Mouse (Mus musculus) testis, adult 2 months (tissue): Measurements from ENCODE around the gene Fto. TPM values are rescaled to one million over a fixed set of nuclear protein-coding genes. Genes with fewer than 3 reads are reported as not detected.

Experiments
- H3K27ac ChIP-seq: fragments of 200-500 bp; 2 replicates; pipeline ENCODE4 v1.5.1; 2012; ENCODE audit warnings: low read depth, low read length; ENCODE audit not compliant: control insufficient read depth, insufficient read depth
- H3K27me3 ChIP-seq: fragments of 200-500 bp; 2 replicates; pipeline ENCODE4 v1.6.1; 2012; ENCODE audit warnings: mild to moderate bottlenecking, low read length, moderate library complexity; ENCODE audit not compliant: control insufficient read depth, insufficient read depth
- H3K36me3 ChIP-seq: fragments of 200-500 bp; 2 replicates; pipeline ENCODE4 v1.6.1; 2012; ENCODE audit warnings: mild to moderate bottlenecking, low read length; ENCODE audit not compliant: control insufficient read depth, insufficient read depth
- H3K4me1 ChIP-seq: fragments of 200-500 bp; 2 replicates; pipeline ENCODE4 v1.6.1; 2012; ENCODE audit warnings: low read length; ENCODE audit not compliant: control insufficient read depth, insufficient read depth
- H3K4me3 ChIP-seq: fragments of 200-500 bp; 2 replicates; pipeline ENCODE4 v1.5.1; 2012; ENCODE audit warnings: low read depth, mild to moderate bottlenecking, low read length, moderate library complexity, mixed read lengths; ENCODE audit not compliant: control insufficient read depth
- CTCF ChIP-seq: fragments of 200-500 bp; IDR thresholded peaks from 2 replicates; pipeline ENCODE4 v1.5.1; 2012; ENCODE audit warnings: low read depth, mild to moderate bottlenecking, inconsistent platforms, low read length, moderate library complexity; ENCODE audit not compliant: control insufficient read depth, insufficient read depth, insufficient replicate concordance
- POLR2A ChIP-seq: fragments of 200-500 bp; IDR thresholded peaks from 2 replicates; pipeline ENCODE4 v1.6.1; 2012; ENCODE audit warnings: low read depth, mild to moderate bottlenecking, inconsistent platforms, low read length, moderate library complexity; ENCODE audit not compliant: control insufficient read depth
- polyA plus RNA-seq: library from polyadenylated mRNA; depleted of rRNA; stranded (reverse); fragments of >200 nt; gene quantifications from 2 replicates; pipeline ENCODE4 v1.2.3, GENCODE M21; 2012

The Fto gene
- polyA plus RNA-seq, 1 experiment = 56.4 TPM

DNA sequence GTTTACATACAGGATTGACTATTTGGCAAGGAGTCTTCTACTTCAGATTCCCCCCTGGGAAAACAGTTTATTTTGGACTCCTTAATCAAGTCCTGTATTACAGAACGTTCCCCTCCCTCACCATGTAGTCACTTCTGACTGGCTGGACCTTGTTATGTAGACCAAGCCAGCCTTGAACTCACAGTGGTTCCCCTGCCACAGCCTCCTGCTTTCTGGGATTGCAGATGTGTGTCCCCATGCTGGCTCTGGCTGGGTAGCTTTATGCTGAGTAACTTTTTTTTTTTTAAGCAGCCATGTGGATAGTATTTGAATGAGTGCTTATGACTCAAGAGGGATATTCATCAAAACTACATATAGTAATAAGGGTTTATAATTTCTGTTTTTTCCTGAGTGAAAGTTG, 27.4 kb downstream of the Fto start:
- no peaks in the 10 kb centered on the region for H3K36me3 ChIP-seq
- 0 out of 2 replicates have a peak, but pooled peaks cover 2% of the 10 kb centered on the region for H3K4me1 ChIP-seq
- H3K27ac ChIP-seq = no peak overlapping the region
- H3K4me3 ChIP-seq = no peak overlapping the region
- H3K27me3 ChIP-seq = no peaks in the 10 kb centered on the region
- TF ChIP-seq CTCF (no peak), POLR2A (no peak)

DNA sequence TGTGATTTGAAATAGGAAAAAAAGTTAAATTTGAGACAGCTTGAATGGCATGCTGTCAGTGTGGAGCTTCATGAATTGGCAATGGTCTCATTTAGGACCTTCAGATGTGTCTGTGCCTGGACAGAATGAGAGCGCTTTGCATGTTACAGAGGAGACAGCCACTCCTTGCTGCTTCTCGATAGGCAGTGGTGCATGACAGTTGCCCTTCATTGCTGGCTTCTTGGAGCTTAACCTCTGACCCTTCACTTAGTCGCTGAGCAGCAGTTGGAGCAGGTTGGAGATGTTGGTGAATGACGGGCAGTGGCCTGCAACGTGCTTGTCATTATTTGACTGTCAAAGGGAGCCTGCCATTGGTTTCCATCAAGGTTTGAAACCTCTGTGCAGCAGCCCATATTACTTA, 28.9 kb downstream of the Fto start:
- H3K4me1 ChIP-seq = 0 out of 2 replicates have a peak, but pooled peaks cover 2% of the 10 kb centered on the region
- no peaks in the 10 kb centered on the region for H3K27me3 ChIP-seq
- H3K36me3 ChIP-seq = no peaks in the 10 kb centered on the region
- H3K4me3 ChIP-seq = no peak overlapping the region
- TF ChIP-seq CTCF (no peak), POLR2A (no peak)
- H3K27ac ChIP-seq = no peak overlapping the region

DNA sequence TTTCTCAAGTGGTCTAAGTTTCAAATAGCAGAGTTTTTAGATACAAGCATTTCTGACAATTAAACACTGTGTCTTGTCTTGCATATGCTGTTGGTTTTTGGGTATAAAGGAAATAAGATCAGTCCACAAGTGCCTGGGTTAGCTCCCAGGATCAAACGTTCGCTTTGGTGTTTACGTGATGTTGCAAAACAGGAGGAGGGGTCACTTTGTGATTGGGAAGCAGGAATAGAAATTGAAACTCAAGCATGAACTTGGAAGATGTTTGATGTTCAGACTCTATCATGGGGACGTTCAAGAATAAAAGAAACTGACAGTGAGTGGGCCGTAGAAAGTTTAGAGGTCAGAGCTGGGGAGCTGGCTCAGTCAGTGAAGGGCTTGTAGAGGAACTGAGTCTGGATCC, 29.5 kb downstream of the Fto start:
- Histone ChIP-seq H3K27ac (no peak overlapping the region), H3K36me3 (no peaks in the 10 kb centered on the region), H3K27me3 (no peaks in the 10 kb centered on the region), H3K4me3 (no peak overlapping the region), H3K4me1 (0 out of 2 replicates have a peak, but pooled peaks cover 2% of the 10 kb centered on the region)
- TF ChIP-seq CTCF (no peak), POLR2A (no peak)

DNA sequence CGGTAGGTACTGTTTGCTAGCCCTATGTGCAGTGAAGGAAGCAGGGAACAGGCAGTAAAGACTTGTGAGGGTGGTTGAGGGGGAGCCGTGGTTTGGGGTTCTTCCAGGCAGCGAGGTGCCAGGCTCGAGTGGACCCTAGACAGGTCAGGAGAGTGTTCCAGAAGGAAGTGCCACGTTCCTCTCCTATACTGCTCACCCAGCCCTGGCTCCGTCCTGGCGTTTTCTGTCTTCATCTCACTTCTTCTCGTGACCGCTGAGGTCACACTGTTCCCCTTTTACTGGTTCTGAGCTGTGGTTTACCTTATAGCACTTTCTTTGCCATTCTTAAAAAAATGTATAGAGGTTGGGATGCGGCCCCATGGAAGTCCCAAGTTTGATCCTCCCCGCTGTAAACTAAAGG, 31.3 kb downstream of the Fto start:
- H3K36me3 ChIP-seq = no peaks in the 10 kb centered on the region
- no peak overlapping the region for H3K27ac ChIP-seq
- H3K4me1 ChIP-seq = 0 out of 2 replicates have a peak, but pooled peaks cover 2% of the 10 kb centered on the region
- TF ChIP-seq POLR2A = no peak
- TF ChIP-seq CTCF = no peak
- H3K4me3 ChIP-seq = no peak overlapping the region
- H3K27me3 ChIP-seq = no peaks in the 10 kb centered on the region

DNA sequence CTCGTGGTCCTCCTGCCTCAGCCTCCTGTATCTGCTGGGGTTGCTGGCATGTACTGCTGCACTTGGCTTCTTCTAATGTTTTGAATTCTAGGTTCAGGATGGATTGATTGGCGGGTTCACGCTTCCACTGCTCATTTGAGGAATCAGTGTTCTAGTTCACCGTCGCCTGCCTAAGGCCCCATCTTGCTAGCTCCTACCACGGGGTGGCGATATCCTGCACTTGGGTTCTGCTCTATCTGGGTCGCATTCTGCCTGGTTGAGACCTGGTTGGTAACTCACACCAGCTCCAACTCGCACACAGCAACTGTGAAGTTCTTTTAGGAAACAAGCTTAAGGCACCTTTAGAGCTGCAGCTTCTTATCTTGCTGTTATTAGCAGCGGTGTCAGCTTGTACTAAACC, 33.8 kb downstream of the Fto start:
- no peaks in the 10 kb centered on the region for H3K27me3 ChIP-seq
- no peak for TF ChIP-seq POLR2A
- no peak for TF ChIP-seq CTCF
- H3K4me3 ChIP-seq = no peak overlapping the region
- H3K4me1 ChIP-seq = no peaks in the 10 kb centered on the region
- H3K36me3 ChIP-seq = no peaks in the 10 kb centered on the region
- no peak overlapping the region for H3K27ac ChIP-seq

DNA sequence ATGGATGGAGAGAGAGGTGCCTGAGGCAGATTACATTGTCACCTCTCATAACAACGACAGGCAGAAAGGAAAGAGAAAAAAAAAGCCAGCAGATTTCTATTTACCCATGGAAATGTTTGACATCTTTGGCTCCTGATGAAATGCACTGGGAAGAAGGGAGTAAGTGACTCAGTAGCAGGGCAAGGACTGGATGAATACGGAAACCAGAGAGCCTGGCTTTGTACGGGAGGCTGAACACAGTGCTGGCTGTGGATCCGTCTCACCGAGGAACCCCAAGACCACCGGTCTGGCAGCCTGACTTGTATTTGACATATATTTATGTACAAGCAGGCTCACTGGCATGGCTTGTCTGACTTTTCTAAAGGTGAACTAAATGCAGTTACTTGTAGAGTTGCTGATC, 34.3 kb downstream of the Fto start:
- Histone ChIP-seq H3K36me3 (no peaks in the 10 kb centered on the region), H3K4me3 (no peak overlapping the region), H3K27ac (no peak overlapping the region), H3K27me3 (no peaks in the 10 kb centered on the region), H3K4me1 (no peaks in the 10 kb centered on the region)
- TF ChIP-seq CTCF (no peak), POLR2A (no peak)

DNA sequence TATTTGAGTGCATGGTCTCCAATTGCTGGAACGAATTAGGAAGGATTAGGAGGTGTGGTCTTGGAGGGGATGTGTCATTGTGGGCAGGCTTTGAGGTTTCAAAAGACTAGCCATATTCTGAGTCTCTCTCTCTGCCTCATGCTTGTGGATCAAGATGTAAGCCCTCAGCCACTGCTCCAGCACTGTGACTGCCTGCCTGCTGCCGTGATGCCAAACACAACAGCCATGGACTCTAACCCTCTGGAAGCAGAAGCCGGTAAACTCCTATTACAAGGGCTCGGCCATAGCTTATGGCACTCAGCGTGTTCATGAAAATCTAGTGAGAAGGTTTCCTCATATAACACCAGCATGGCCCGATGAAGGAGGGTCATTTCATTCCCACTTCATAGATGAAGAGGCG, 36.5 kb downstream of the Fto start:
- Histone ChIP-seq H3K27ac (no peak overlapping the region), H3K4me3 (no peak overlapping the region), H3K4me1 (no peaks in the 10 kb centered on the region), H3K27me3 (no peaks in the 10 kb centered on the region), H3K36me3 (no peaks in the 10 kb centered on the region)
- TF ChIP-seq POLR2A (no peak), CTCF (no peak)

DNA sequence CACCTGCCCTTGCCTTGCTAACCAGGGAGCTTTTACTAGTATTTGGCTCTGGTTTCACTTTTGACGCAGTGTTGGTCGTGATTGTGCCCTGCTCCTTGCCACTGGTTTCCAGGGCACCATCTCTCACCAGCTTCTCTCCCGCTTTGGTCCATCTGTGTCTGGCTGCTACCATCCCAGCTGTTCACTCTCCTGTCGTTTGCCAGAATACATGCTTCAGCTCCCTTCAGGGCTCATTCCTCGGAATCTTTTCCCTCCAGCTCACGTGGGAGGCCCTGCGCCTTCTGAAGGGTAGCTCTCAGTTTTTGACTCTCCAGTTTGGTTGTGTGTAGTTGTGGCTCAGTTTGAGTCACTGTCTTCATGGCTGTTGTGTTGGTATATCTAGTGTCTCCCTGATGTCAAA, 37.3 kb downstream of the Fto start:
- no peak overlapping the region for H3K4me3 ChIP-seq
- H3K4me1 ChIP-seq = no peaks in the 10 kb centered on the region
- no peak for TF ChIP-seq POLR2A
- TF ChIP-seq CTCF = no peak
- H3K27ac ChIP-seq = no peak overlapping the region
- no peaks in the 10 kb centered on the region for H3K27me3 ChIP-seq
- no peaks in the 10 kb centered on the region for H3K36me3 ChIP-seq
